Mouse (Mus musculus): ENCODE results near the gene Mrpl36. TPM values are rescaled to one million over a fixed set of nuclear protein-coding genes. Genes with fewer than 3 reads are reported as not detected.

Gene Mrpl36
- polyA plus RNA-seq (2016; fragmentation: Nextera tagmentation; extraction: Ambion mirVana), result 139 and 152 TPM in 2 replicates

DNA sequence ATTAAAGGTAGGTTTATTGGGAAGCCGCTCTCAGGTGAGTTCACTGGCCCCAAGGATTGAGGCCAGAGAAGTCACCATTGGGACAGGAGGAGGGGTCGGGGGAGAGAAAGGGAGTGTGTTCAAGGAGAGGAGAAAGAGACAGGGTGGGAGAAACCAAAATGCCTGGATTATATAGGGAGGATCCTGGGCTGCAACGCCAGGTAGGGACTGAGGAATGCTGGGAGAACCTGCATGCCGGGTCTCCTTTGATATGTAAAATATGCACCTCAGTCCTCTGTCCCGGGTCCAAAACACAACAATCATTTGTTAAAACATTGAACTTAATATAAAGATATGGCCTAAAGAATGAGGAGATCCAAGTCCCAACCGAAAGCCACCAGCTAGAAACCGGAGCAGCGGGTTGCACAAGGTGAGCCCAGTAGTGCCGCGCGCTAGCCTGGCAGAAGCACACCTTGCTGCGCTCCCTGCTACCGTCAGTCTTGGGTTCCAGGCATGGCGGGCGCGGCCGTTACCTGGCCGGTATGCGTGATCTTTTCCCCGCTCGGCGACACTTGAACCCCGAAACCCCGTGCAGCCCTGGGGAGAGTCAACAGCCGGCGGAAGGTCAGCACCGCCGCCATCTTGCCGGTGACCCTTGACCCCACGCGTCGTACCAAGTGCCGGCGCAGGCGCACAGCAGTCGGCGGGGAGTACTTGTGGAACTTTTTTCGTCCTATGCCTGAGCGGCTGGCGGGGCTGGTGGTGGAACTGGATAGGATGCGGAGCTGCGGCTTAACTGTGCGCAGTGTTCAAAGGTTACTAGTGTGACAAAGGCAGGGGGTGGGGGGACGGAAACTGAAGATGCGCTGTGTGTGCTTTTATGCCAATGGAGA is at the start of gene Mrpl36, which contains the start of gene Ndufs6:
TSS of gene Mrpl36 (plus strand) at position 687 of the 872 bp plus-strand sequence.
TSS of gene Ndufs6 (minus strand) at position 716 of the 872 bp plus-strand sequence.
- Histone ChIP-seq H3K4me3 (peak within 1 kb of the TSS; percentile 75), H3K27me3 (ENCODE audit: insufficient read depth, poor library complexity, severe bottlenecking) (no peaks in the 10 kb centered on the region), H3K27ac (peak within 1 kb of the TSS; percentile 92), H3K36me3 (peaks cover 36% of the 10 kb centered on the region), H3K9me3 (no peaks in the 10 kb centered on the region), H3K4me1 (replicated peaks) (peaks cover 41% of the 10 kb centered on the region)
- 1% methylated on average over 45 of the region's 45 CpGs for WGBS
- peak; percentile 93 for DNase-seq (ENCODE audit: low spot score)

DNA sequence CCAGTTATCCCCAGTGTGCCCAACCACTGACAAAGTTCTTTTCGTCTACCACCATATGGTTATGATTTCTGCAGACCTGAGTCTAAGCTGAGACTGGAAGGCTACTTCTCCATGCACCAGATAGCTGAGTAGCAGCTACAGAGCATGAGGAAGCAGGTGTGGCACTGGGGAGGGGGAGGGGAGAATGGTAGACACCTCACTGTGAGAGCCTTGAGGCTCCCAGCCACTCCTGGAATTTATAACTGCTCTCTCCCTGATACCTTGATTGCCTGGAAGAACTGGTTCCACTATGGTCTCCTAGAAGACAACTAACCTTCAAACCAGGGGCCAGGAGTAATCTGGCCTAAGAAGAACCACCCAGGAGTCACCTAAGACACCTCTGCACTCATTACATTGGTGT is 49.1 kb upstream of the Mrpl36 start:
- peaks cover 35% of the 10 kb centered on the region for H3K27me3 ChIP-seq (ENCODE audit: insufficient read depth, poor library complexity, severe bottlenecking)
- H3K36me3 ChIP-seq, result no peaks in the 10 kb centered on the region
- H3K4me1 ChIP-seq (replicated peaks), result 0 out of 2 replicates have a peak, but pooled peaks cover 2% of the 10 kb centered on the region
- WGBS, result 64% methylated on average over 1 of the region's 1 CpGs
- H3K9me3 ChIP-seq, result no peaks in the 10 kb centered on the region
- no peak overlapping the region for H3K4me3 ChIP-seq
- DNase-seq (ENCODE audit: low spot score), result no peak
- H3K27ac ChIP-seq, result no peak overlapping the region; the same call in 1 of the 2 replicates

DNA sequence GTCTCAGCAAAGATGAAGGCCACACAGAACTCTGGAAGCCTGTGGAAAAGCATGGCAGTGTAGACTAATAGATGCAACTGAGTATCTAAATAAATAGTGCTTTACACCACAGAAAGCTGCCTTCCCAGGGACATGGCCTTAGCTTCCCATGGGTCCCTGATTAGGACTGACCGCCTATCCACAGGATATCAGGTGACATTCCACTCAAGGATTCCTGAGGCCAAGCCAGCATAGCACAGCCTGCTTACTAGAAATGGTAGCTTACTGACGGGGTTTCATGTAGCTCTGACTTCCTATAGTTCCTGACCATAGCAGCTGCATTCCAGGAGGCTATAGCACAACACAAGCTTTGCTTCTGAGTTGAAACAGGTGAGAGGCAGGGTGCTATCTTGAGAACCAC is 45.9 kb upstream of the Mrpl36 start:
- H3K27me3 ChIP-seq (ENCODE audit: insufficient read depth, poor library complexity, severe bottlenecking), result 0 out of 2 replicates have a peak, but pooled peaks cover 5% of the 10 kb centered on the region
- WGBS, result 74% methylated on average over 2 of the region's 2 CpGs
- H3K9me3 ChIP-seq, result no peaks in the 10 kb centered on the region
- no peaks in the 10 kb centered on the region for H3K36me3 ChIP-seq
- H3K27ac ChIP-seq, result no peak overlapping the region
- DNase-seq (ENCODE audit: low spot score), result no peak
- H3K4me1 ChIP-seq (replicated peaks), result no peaks in the 10 kb centered on the region
- H3K4me3 ChIP-seq, result no peak overlapping the region

DNA sequence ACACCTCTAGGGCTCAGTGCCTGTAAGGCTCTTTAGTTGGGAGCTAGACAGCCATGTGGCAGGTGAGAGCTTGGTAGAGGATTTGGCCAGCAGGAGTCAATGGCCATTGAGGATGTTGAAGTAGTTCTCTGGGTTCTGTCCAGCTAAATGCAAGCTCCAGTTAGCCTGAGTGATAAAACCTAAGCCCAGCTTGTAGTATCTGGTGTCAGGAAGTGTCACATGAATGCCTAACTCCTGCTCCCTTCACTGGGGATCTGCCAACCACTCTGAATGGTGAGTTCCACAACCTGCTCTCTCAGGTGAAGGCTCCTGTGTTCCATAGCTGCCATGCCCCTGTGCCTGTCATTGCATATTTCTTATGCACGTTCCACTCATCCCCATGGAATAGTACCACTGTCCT is 44.8 kb upstream of the Mrpl36 start:
- WGBS, result 86% methylated on average over 1 of the region's 1 CpGs
- DNase-seq (ENCODE audit: low spot score), result no peak
- no peaks in the 10 kb centered on the region for H3K27me3 ChIP-seq (ENCODE audit: insufficient read depth, poor library complexity, severe bottlenecking)

DNA sequence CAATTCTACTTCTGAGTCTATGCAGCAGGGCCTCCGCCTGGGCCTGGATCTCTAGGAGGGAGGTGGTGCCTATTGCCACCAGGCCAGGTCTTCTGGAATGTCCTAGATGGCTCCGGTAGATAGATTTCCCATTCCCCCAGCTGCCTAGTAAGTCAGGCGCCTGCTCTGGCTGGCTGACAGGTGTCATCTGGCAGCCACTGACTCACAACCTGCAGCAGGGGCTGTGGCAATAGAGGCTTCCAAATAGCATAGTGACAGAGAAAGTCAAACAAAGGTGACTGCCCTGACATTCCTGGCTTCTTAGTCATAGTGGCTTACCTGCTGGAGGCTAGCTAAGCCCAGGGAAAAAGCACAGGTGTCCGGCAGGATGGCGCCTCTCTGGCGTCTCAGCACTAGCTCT is 38.1 kb upstream of the Mrpl36 start:
- WGBS, result 85% methylated on average over 6 of the region's 6 CpGs

More for the DNA sequence above, 44.8 kb upstream of the Mrpl36 start:
- no peaks in the 10 kb centered on the region for H3K36me3 ChIP-seq
- H3K9me3 ChIP-seq, result no peaks in the 10 kb centered on the region
- no peaks in the 10 kb centered on the region for H3K4me1 ChIP-seq (replicated peaks)
- no peak overlapping the region for H3K27ac ChIP-seq
- no peak overlapping the region for H3K4me3 ChIP-seq

DNA sequence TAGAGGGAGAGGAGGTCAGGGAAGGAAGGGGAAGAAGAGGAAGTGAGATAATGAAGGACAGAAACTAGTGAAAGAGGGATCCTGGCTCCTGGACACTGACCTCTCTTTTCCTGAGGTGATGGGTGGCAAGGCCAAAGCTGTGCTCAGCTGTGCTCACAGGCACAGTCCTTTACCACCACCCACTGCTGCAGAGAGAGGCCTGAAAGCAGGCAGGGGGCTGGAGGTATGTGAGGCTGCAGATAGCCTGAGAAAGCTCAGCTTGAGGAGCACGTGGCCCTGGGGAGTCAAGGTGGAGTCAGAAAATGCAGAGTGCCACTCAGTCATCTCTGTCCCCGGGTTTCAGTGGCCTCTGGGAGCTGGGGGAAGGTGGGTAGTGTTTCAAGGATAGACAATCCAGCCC is 37.2 kb upstream of the Mrpl36 start:
- Histone ChIP-seq H3K4me3 (no peak overlapping the region), H3K9me3 (no peaks in the 10 kb centered on the region), H3K36me3 (no peaks in the 10 kb centered on the region), H3K4me1 (replicated peaks) (0 out of 2 replicates have a peak, but pooled peaks cover 5% of the 10 kb centered on the region), H3K27me3 (ENCODE audit: insufficient read depth, poor library complexity, severe bottlenecking) (peaks cover 6% of the 10 kb centered on the region; the same call in 1 of the 2 replicates), H3K27ac (no peak overlapping the region)
- no peak for DNase-seq (ENCODE audit: low spot score)
- 38% methylated on average over 2 of the region's 2 CpGs for WGBS

More for the DNA sequence above, 38.1 kb upstream of the Mrpl36 start:
- DNase-seq (ENCODE audit: low spot score), result no peak
- Histone ChIP-seq H3K27me3 (ENCODE audit: insufficient read depth, poor library complexity, severe bottlenecking) (peaks cover 6% of the 10 kb centered on the region; the same call in 1 of the 2 replicates), H3K36me3 (no peaks in the 10 kb centered on the region), H3K9me3 (no peaks in the 10 kb centered on the region), H3K27ac (0 out of 2 replicates have a peak overlapping the region, but pooled peaks have one; percentile 23), H3K4me1 (replicated peaks) (0 out of 2 replicates have a peak, but pooled peaks cover 5% of the 10 kb centered on the region), H3K4me3 (no peak overlapping the region)

DNA sequence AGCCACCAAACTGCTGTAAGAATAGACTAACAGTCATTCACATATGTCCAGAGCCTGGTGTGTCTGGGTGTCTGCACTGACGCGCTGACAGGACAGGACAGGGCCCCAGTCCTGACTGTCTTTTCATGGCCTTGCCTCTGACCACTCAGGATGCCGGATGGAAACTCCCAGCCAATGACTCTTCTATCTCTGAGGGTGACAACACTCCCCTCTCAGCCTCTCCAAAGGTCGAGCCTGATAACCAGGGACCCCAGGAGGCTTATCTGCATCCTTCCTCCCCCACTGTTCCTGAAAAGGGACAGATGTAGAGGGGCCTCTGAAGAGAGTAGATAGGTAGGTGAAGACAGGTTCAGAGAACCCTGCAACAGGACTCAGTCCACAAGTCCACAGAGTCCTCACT is 29.6 kb upstream of the Mrpl36 start:
- 61% methylated on average over 4 of the region's 4 CpGs for WGBS
- Histone ChIP-seq H3K4me3 (no peak overlapping the region), H3K4me1 (replicated peaks) (peaks cover 4% of the 10 kb centered on the region; the same call in 1 of the 2 replicates), H3K9me3 (no peaks in the 10 kb centered on the region), H3K27ac (no peak overlapping the region), H3K27me3 (ENCODE audit: insufficient read depth, poor library complexity, severe bottlenecking) (no peaks in the 10 kb centered on the region; the same call in 1 of the 2 replicates), H3K36me3 (no peaks in the 10 kb centered on the region)
- no peak for DNase-seq (ENCODE audit: low spot score)

DNA sequence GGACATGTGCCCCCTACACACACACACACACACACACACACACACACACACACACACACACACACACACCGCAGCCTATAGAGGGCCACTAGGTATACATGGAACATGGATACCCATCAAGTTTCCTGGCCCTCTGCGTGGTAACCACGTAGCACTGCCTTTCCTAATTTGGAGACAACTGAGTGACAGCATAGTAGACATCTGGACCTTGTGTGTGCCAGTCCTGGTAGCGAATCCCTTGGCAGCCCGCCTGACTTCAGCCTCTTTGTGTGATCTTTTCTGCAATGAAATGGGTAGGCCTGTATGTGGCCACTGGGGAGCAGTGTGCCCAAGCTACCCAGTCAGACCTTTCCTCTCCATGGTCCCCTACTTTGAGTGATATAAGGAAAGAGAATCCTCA is 29.0 kb upstream of the Mrpl36 start:
- no peaks in the 10 kb centered on the region for H3K36me3 ChIP-seq
- H3K4me3 ChIP-seq, result no peak overlapping the region
- WGBS, result 92% methylated on average over 5 of the region's 5 CpGs
- DNase-seq (ENCODE audit: low spot score), result no peak
- no peaks in the 10 kb centered on the region for H3K9me3 ChIP-seq
- no peak overlapping the region for H3K27ac ChIP-seq
- peaks cover 4% of the 10 kb centered on the region for H3K27me3 ChIP-seq (ENCODE audit: insufficient read depth, poor library complexity, severe bottlenecking)
- peaks cover 9% of the 10 kb centered on the region; the same call in 1 of the 2 replicates for H3K4me1 ChIP-seq (replicated peaks)

DNA sequence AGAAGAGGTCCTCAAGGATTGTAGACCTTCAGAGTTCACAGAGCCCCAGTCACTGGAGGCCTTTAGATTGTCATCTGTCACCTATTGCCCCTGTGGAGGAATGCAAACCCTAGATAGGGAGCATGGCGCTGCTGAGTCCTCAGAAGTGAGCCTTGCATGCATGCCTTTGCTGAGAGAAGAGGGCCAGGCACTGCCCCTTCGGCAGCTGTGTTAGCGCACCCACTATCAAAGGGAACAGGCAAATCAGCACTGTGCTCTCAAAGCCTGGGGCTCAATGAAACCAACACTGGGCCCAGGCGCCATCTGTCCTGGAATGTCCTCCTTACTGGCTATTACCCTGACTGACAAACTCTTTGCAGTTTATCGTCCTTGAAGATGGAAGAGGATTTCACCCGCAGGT is 23.6 kb upstream of the Mrpl36 start:
- 56% methylated on average over 6 of the region's 6 CpGs for WGBS
- DNase-seq (ENCODE audit: low spot score), result no peak

DNA sequence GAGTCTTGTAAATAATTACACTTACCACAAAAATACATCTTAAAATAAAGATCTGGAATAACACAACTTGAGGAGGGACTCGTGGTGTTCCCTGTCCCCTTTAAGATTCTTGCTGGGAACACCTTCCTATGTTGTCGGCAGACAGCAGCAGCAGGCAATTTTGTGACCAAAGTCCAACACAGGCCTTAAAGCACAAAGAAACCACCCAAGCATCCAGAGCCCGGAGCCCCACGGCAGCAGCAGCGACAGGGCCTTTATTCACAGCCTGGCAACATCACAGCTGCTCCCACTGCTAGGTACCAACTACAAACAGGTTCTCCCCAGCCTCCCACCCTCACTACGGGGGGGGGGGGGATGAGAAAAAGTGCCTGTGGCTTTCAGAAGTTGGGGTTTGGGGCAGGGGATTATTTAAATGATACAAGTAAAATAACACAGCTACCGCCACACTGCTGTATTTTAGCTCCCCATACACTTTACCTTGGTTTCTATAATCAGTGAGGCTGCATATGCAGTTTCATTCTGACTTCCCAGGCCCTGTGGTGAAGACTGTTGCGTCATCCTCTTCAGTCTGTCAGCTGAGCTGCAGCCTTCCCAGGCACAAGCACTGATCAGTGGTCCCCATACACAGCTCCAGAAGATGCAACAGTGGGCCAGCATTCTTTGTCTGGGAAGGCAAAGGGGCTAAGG is 22.8 kb upstream of the Mrpl36 start:
- peak overlapping the region; percentile 77 for H3K27ac ChIP-seq
- peak; percentile 36 for DNase-seq (ENCODE audit: low spot score)
- H3K4me1 ChIP-seq (replicated peaks), result peaks cover 41% of the 10 kb centered on the region
- 27% methylated on average over 8 of the region's 8 CpGs for WGBS
- H3K36me3 ChIP-seq, result no peaks in the 10 kb centered on the region
- no peak overlapping the region for H3K4me3 ChIP-seq
- peaks cover 37% of the 10 kb centered on the region for H3K27me3 ChIP-seq (ENCODE audit: insufficient read depth, poor library complexity, severe bottlenecking)
- H3K9me3 ChIP-seq, result no peaks in the 10 kb centered on the region

More for the DNA sequence above, 23.6 kb upstream of the Mrpl36 start:
- H3K4me3 ChIP-seq, result no peak overlapping the region
- peaks cover 35% of the 10 kb centered on the region for H3K4me1 ChIP-seq (replicated peaks)
- no peaks in the 10 kb centered on the region for H3K36me3 ChIP-seq
- peak overlapping the region; percentile 77 for H3K27ac ChIP-seq
- H3K9me3 ChIP-seq, result no peaks in the 10 kb centered on the region
- peaks cover 37% of the 10 kb centered on the region for H3K27me3 ChIP-seq (ENCODE audit: insufficient read depth, poor library complexity, severe bottlenecking)

DNA sequence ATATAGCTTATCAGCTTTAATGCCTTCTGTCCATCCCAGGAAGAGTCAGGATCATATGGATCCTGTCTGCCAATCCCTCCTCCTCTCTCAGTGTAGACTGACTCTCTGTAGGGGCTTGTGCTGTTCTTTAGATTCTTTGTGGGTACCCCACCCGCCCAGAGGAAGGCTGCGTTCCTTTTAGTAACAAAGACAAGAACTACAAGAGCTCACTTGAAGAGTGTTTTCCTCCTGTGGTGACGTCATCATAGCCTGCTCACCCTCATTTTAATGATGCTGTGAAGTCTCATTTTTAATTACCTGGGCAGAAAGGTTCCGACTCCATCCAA is 22.3 kb upstream of the Mrpl36 start:
- H3K27me3 ChIP-seq (ENCODE audit: insufficient read depth, poor library complexity, severe bottlenecking), result peaks cover 38% of the 10 kb centered on the region
- no peak overlapping the region for H3K4me3 ChIP-seq
- H3K27ac ChIP-seq, result peak overlapping the region; percentile 77
- DNase-seq (ENCODE audit: low spot score), result no peak
- peaks cover 41% of the 10 kb centered on the region for H3K4me1 ChIP-seq (replicated peaks)
- no peaks in the 10 kb centered on the region for H3K9me3 ChIP-seq
- WGBS, result 38% methylated on average over 4 of the region's 4 CpGs
- no peaks in the 10 kb centered on the region for H3K36me3 ChIP-seq

DNA sequence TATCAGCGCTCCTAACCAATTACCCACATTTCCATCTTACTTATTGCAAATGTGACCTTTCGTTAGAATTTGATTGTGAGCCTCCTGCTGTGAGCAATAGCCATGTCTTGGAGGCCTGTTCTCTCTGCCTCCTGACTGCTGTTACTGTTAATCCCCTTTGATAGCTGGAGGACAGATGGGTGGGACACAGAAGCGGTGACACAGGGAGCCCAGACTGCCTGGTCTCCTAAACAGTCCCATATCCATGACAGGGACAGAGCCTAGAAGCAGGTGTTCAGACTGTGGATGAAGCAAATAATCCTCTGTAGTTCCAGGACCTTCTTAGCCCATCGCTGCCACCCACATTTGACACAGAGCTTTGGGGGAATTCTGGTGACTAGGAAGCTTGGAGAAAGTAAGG is 21.9 kb upstream of the Mrpl36 start:
- WGBS, result 66% methylated on average over 4 of the region's 4 CpGs
- H3K27me3 ChIP-seq (ENCODE audit: insufficient read depth, poor library complexity, severe bottlenecking), result peaks cover 42% of the 10 kb centered on the region

More for the DNA sequence above, 21.9 kb upstream of the Mrpl36 start:
- H3K36me3 ChIP-seq, result no peaks in the 10 kb centered on the region
- peak overlapping the region; percentile 24; the same call in 1 of the 2 replicates for H3K27ac ChIP-seq
- no peaks in the 10 kb centered on the region for H3K9me3 ChIP-seq
- H3K4me1 ChIP-seq (replicated peaks), result peaks cover 41% of the 10 kb centered on the region
- DNase-seq (ENCODE audit: low spot score), result no peak
- no peak overlapping the region for H3K4me3 ChIP-seq

All from hindbrain, embryonic 10.5 days (tissue).